Mouse (Mus musculus): ENCODE measurements around the gene Pnkp.

GRCm38 (mm10) chr7:44826771-44827170 is 30.2 kb upstream of the Pnkp start:
- no peak for TF ChIP-seq CTCF (IDR thresholded peaks at IDR 0.05; ENCODE audit: low read depth)
- no peak for TF ChIP-seq EP300 (IDR thresholded peaks at IDR 0.05; ENCODE audit: low read depth)

Data from liver, embryonic 14.5 days (tissue).